Mouse (Mus musculus): ENCODE data around the gene Vdr. TPM values are rescaled to one million over a fixed set of nuclear protein-coding genes. Genes with fewer than 3 reads are reported as not detected.

Vdr gene
- total RNA-seq, 2 experiments from 2014 or later, result 0.84 TPM; not detected in 1

DNA sequence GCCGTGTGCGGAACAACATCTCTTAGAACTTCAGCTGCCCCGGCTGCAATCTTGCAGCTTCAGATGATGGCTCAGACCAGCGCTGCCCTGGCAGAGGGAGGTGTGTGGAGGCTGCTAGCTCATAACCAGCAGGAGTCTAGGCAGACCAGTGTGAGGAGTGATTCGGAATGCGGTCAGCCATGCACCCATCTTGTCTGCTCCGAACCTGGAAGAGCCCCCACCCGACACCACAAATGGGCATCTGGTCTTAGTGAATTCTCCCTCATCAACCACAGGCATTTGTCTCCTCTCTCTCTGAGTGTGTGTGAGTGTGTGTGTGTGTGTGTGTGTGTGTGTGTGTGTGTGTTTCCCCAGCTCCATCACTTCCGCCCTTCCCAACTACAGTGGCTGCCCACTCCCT lies 90.5 kb downstream of the Vdr start:
- no peak for ATAC-seq (replicated peaks; ENCODE audit: low FRiP score, poor library complexity, severe bottlenecking)

DNA sequence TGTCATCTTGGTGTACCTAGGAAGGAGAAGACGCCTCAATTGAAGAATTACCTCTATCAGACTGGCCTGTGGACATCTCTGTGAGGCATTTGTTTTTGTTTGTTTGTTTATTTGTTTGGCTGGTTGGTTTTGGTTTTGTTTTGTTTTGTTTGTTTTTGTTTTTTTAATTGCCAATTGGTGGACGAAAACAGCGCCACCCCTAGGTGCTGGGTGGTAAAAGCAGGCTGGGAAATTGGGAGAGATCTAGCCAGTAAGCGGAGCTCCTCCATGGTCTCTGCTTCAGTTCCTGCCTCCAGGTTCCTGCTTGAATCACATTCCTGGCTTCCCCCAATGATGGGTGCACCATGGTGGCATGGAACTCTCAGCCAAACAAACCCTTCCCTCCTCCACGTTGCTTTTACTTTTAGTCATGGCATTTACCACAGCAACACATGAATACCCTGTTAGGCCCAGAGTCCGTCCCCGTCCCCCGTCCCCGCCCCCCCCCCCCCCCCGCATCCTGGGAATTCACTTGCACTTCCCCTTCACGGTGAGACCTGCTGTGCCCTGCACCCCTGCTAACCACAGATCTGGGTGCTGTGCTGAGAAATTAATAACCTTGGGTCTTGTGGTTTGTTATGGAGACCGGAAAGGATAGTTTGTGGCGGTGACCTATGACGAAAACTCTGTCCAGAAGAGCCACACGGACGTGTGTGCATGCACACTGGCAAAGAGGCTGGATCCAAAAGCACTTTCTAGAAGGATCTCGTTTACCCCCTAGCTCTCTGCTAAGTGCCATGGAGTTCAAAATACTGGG lies 94.0 kb downstream of the Vdr start:
- ATAC-seq (replicated peaks; ENCODE audit: low FRiP score, poor library complexity, severe bottlenecking), result no peak

GRCm38 (mm10) chr15:97815254-97815653 lies 95.2 kb downstream of the Vdr start:
- no peak; the same call in 1 of the 2 replicates for ATAC-seq (replicated peaks; ENCODE audit: low FRiP score, poor library complexity, severe bottlenecking)

- ATAC-seq (replicated peaks; ENCODE audit: low FRiP score, poor library complexity, severe bottlenecking), result no peak
Observed at GRCm38 (mm10) chr15:97814703-97815102, 95.7 kb downstream of the Vdr start.

DNA sequence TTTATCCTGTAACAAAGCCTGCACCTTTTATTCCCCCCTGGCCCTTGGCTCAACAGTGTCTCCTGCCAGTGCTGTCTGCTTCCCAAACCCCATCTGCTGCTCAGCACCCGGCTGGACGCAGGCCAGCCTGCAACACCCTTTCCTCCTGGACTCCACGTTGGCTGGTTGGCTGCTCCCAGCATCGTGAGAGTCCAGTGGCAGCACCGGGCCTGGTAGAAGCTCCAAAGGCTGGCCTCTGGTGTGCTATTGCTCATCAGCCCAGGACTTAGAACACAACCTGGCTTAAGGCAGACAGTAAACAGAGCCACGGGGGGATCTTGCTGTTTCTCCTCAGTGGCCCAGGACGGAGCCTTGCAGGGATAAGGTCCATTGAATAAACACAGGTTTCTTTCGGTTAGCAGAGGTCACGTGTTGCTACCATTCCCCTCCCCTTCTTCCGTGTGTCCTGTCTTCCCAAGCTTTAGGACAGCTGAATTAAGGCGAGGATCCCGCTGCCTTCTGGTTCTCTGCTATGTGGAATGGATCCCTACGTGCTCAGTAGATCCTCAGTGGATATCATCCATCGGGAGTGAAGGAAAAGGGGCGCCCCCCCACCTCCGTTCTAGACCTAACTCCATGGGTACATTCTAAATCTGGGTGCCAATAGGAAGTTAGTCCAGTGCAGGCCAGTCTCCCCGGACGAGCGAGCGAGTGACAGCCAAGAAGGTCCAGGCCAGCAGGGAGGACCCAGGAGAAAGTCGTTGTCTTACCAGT lies 96.8 kb downstream of the Vdr start:
- ATAC-seq (replicated peaks; ENCODE audit: low FRiP score, poor library complexity, severe bottlenecking), result no peak

GRCm38 (mm10) chr15:97812875-97813274 lies 97.6 kb downstream of the Vdr start:
- ATAC-seq (replicated peaks; ENCODE audit: low FRiP score, poor library complexity, severe bottlenecking), result no peak

GRCm38 (mm10) chr15:97812126-97812525 lies 98.3 kb downstream of the Vdr start:
- ATAC-seq (replicated peaks; ENCODE audit: low FRiP score, poor library complexity, severe bottlenecking), result no peak

GRCm38 (mm10) chr15:97811307-97811706 lies 99.1 kb downstream of the Vdr start:
- ATAC-seq (replicated peaks; ENCODE audit: low FRiP score, poor library complexity, severe bottlenecking), result no peak

- no peak for ATAC-seq (replicated peaks; ENCODE audit: low FRiP score, poor library complexity, severe bottlenecking)
Observed at GRCm38 (mm10) chr15:97810399-97810798, 100.0 kb downstream of the Vdr start.

GRCm38 (mm10) chr15:97809942-97810341 lies 100.5 kb downstream of the Vdr start:
- ATAC-seq (replicated peaks; ENCODE audit: low FRiP score, poor library complexity, severe bottlenecking), result no peak

DNA sequence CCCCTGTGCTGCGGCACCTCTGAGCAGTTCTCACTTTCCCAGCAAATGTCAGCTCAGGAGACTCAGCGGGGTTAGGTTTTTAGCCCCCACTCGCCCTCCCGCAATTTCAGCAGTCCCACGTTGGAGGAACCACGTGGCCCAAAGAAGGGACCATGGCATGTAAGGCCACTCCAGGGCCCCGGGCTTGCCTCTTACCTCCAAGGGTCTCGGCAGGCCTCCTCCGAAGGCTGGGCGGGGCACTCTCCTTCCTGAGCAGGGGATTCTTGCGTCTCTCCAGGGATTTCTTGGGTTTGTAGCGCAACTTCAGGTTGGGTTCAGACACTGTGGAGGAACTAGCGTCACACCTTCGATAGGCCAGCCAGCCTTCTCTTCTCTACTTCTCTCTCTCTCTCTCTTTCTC lies 101.2 kb downstream of the Vdr start:
- no peak for ATAC-seq (replicated peaks; ENCODE audit: low FRiP score, poor library complexity, severe bottlenecking)

- no peak for ATAC-seq (replicated peaks; ENCODE audit: low FRiP score, poor library complexity, severe bottlenecking)
Observed at GRCm38 (mm10) chr15:97808532-97808931, 101.9 kb downstream of the Vdr start.

- no peak for ATAC-seq (replicated peaks; ENCODE audit: low FRiP score, poor library complexity, severe bottlenecking)
Observed at GRCm38 (mm10) chr15:97807867-97808266, 102.6 kb downstream of the Vdr start.

Other genes starting within 250 kb of the Vdr start
- gene Rpap3, start 204.8 kb downstream of the Vdr start, total RNA-seq (2015; ENCODE audit: low replicate concordance), result 4.2 and 5.0 TPM in 2 replicates
- 6.4 and 6.6 TPM in 2 replicates for gene Rpap3, start 204.8 kb downstream of the Vdr start, total RNA-seq (2017; ENCODE audit: low replicate concordance)
- 3.8 TPM in 1 of 2 replicates, not detected in the other for gene Endou, start 179.3 kb downstream of the Vdr start, total RNA-seq (2015; ENCODE audit: low replicate concordance)
- not detected in 2 replicates for gene Endou, start 179.3 kb downstream of the Vdr start, total RNA-seq (2017; ENCODE audit: low replicate concordance)
- gene Rapgef3, start 142.7 kb downstream of the Vdr start, total RNA-seq (2015; ENCODE audit: low replicate concordance), result not detected in 2 replicates
- 3.9 TPM in 1 of 2 replicates, not detected in the other for gene Rapgef3, start 142.7 kb downstream of the Vdr start, total RNA-seq (2017; ENCODE audit: low replicate concordance)
- 122 and 124 TPM in 2 replicates for gene Slc48a1, start 132.1 kb downstream of the Vdr start, total RNA-seq (2015; ENCODE audit: low replicate concordance)
- 74.2 and 96.2 TPM in 2 replicates for gene Slc48a1, start 132.1 kb downstream of the Vdr start, total RNA-seq (2017; ENCODE audit: low replicate concordance)
- 15.1 and 26.8 TPM in 2 replicates for gene Hdac7, start 66.1 kb downstream of the Vdr start, total RNA-seq (2015; ENCODE audit: low replicate concordance)
- gene Hdac7, start 66.1 kb downstream of the Vdr start, total RNA-seq (2017; ENCODE audit: low replicate concordance), result 2.4 and 9.8 TPM in 2 replicates
- 2.1 and 2.5 TPM in 2 replicates for gene Tmem106c, start 53.6 kb upstream of the Vdr start, total RNA-seq (2015; ENCODE audit: low replicate concordance)
- gene Tmem106c, start 53.6 kb upstream of the Vdr start, total RNA-seq (2017; ENCODE audit: low replicate concordance), result 3.9 and 4.9 TPM in 2 replicates
- not detected in 2 replicates for gene Col2a1, start 94.1 kb upstream of the Vdr start, total RNA-seq (2015; ENCODE audit: low replicate concordance)
- gene Col2a1, start 94.1 kb upstream of the Vdr start, total RNA-seq (2017; ENCODE audit: low replicate concordance), result not detected in 2 replicates
- gene Pfkm, start 182.0 kb upstream of the Vdr start, total RNA-seq (2015; ENCODE audit: low replicate concordance), result 4.3 and 8.8 TPM in 2 replicates
- gene Pfkm, start 182.0 kb upstream of the Vdr start, total RNA-seq (2017; ENCODE audit: low replicate concordance), result 17.8 and 22.8 TPM in 2 replicates
- 35.0 and 47.4 TPM in 2 replicates for gene Senp1, start 183.1 kb upstream of the Vdr start, total RNA-seq (2015; ENCODE audit: low replicate concordance)
- 42.2 and 49.9 TPM in 2 replicates for gene Senp1, start 183.1 kb upstream of the Vdr start, total RNA-seq (2017; ENCODE audit: low replicate concordance)